Mouse (Mus musculus) CH12.LX (cell line): Measurements from ENCODE around the gene Osbpl11.
A peak's percentile ranks its signal among the peaks of the same experiment; 100 is the strongest.

Source experiments
- CTCF ChIP-seq, 2 experiments: IDR thresholded peaks in 1 of 2; conservative IDR thresholded peaks in 1 of 2; 2 replicates each; pipeline ENCODE4 v1.5.1; 2011 to 2012; ENCODE audit warnings: low read depth in 2 of 2, low read length in 2 of 2, improper control_type of control experiment in 1 of 2, inconsistent platforms in 1 of 2, mild to moderate bottlenecking in 1 of 2, moderate library complexity in 1 of 2
- E2F4 ChIP-seq: IDR thresholded peaks from 2 replicates; pipeline ENCODE4 v1.6.1; 2011; ENCODE audit warnings: low read depth, low read length, improper control_type of control experiment; ENCODE audit not compliant: insufficient replicate concordance
- POLR2AphosphoS2 ChIP-seq: IDR thresholded peaks from 2 replicates; pipeline ENCODE4 v1.6.1; 2011; ENCODE audit warnings: low read depth, low read length, improper control_type of control experiment
- TBP ChIP-seq: conservative IDR thresholded peaks from 2 replicates; pipeline ENCODE4 v1.6.1; 2011; ENCODE audit warnings: low read depth, low read length, improper control_type of control experiment
- ZC3H11A ChIP-seq: IDR thresholded peaks from 2 replicates; pipeline ENCODE4 v1.6.1; 2012; ENCODE audit warnings: low read depth, mild to moderate bottlenecking, inconsistent platforms, low read length, improper control_type of control experiment
- ZNF384 ChIP-seq: IDR thresholded peaks from 2 replicates; pipeline ENCODE4 v1.6.1; 2012; ENCODE audit warnings: low read depth, low read length, improper control_type of control experiment, inconsistent platforms

GRCm38 (mm10) chr16:33141758-33142280, 43.1 kb upstream of the Osbpl11 start:
- TF ChIP-seq ZNF384 (peak; percentile 57; the same call in 1 of the 2 replicates), ZC3H11A (no peak), TBP (no peak), CTCF (conservative IDR thresholded peaks at IDR 0.05 in 1 of 2, IDR thresholded peaks at IDR 0.05 in 1 of 2; ENCODE audit: low read depth in 2 of 2, low read length in 2 of 2) (no peak), E2F4 (no peak), POLR2AphosphoS2 (no peak)
